Mouse (Mus musculus): ENCODE measurements at regions not wholly inside any gene's neighbourhood (a gene's known extent, or its start where the extent isn't known, plus 50 kb on each side); places are given as distances from the start of the nearest gene placed in this dataset.
A peak's percentile ranks its signal among the peaks of the same experiment; 100 is the strongest.
"Not testable (repeated sequence)": the region's sequence is repeated elsewhere in the genome, so short reads cannot be mapped to it uniquely, and the experiment has no call there.

DNA sequence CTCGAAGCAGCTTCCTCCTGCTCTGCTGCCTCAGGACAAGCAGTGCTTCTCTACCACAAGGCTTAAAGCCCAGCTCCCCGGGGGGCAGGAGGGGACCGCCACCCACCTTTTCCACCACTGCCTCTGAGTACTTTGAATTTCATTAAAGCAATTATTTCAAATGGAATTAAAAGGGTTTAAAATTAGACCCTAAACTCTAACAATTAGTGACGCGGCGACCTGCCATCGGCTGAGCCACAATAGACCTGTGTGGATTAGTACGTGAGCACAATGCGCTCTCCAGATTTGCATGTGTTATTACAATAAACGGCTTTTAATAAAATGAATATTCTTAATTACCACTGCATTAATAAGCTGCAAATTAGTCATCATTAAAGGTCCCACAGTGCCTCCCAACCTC lies 242.5 kb downstream of the 3100002H09Rik start:
- Histone ChIP-seq H3K4me3 (no peak overlapping the region), H3K27ac (no peak overlapping the region)
- intact Hi-C loops (cut with DNase I) = no loop called here
- DNase-seq = no peak
- no peak for TF ChIP-seq CTCF (IDR thresholded peaks at IDR 0.05)

DNA sequence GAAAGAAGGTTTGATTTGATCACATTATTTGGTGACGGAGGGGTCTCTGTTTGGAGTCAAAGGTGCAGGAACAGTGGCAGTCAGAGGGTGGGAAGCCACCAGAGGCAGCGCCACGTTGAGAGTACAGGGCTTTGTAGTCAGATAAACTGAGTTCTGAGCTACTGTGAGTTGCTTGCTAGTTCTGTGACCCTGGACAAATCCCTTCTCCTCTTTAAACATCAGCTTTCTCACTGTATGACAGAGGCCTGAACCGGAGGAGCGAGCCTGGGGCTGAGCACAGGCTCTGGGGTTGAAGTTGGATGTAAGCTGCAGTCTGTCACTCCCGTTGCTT lies 250.1 kb downstream of the 3100002H09Rik start:
- no peak for DNase-seq
- intact Hi-C loops (cut with DNase I) = no loop called here
- no peak overlapping the region for H3K4me3 ChIP-seq
- no peak for TF ChIP-seq CTCF (IDR thresholded peaks at IDR 0.05)
- no peak overlapping the region for H3K27ac ChIP-seq

DNA sequence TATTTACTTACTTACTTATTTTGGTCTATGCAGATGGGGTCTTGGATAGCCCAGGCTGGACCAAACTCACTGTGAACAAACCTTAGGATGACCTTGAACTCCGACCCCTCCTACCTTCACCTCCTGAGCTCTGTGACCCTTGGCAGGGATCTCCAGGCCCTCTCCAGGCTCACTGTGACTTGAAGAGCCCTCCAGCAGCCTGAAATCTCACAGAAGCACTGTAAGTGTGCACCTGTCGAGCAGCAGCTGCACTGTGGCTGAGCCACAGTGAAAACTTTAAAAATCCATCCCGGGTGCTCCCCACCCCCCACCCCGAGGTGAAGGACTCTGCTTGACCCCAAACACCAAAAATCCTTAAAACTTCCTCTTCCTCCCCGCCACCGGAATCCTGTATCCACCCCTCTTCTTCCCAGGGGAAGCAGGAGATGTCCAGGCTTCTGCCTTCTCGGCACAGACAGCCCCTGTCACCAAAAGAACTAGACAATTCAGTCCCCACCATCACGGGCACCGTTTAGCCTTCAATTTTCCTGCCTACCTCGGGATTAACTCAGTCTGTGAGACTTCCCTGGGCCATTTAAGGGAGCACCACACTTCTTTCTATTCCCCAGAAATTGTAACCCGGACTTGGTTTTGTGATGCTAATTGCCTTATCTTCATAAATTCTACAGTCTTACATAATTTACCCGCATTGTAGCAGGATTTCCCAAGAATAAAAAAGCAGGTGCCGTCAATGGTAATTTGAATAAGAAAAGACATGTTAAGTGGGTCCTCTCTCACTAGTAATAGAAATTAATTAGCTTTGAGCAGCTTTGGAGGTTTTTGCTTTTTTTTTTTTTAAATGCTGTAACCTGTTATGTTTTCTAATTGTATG lies 250.7 kb downstream of the 3100002H09Rik start:
- H3K4me3 ChIP-seq = no peak overlapping the region
- DNase-seq = no peak
- intact Hi-C loops (cut with DNase I) = no loop called here
- no peak for TF ChIP-seq CTCF (IDR thresholded peaks at IDR 0.05)
- no peak overlapping the region for H3K27ac ChIP-seq

DNA sequence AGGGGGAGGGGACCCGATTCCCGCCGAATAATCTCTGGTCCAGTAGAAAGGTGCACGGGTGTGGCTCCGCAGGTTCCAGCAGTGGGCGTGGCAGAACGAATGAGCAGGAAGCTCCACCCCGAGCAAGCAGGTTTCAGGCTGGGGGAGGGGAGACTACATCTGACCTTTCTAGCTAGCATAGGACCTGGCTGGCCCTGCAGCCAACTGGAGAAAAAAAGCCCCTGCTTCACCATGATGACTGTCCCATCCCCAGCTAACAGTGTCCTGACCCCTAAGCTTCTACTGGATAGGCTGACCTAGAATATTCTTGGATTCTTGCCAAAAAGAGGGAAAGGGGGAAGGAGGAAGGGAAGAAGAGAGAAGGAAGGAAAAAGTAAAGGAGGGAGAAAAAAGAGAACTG lies 252.1 kb downstream of the 3100002H09Rik start:
- intact Hi-C loops (cut with DNase I); H3K4me3 ChIP-seq; H3K27ac ChIP-seq; DNase-seq: not testable (repeated sequence)

DNA sequence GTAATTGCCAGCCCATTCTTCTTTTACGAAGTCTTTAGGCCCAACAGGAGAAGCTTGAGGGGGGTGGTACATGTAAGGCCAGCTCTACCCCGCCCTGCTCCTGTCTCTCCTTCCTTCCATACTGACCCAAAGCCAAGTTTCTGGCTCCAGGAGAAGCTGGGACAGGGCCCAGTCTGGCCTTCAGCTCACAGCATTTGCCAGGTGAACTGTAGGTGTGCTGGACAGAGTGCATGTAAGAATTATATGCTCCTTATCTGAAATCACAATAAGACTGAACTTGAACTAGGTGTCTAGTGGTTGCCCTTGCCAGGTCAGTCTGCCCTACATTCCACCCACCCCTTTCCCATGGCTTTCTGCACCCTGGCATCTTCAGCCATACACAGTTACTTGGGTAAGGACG lies 260.2 kb downstream of the 3100002H09Rik start:
- DNase-seq = no peak
- H3K4me3 ChIP-seq = no peak overlapping the region
- H3K27ac ChIP-seq = no peak overlapping the region
- intact Hi-C loops (cut with DNase I) = no loop called here
- no peak for TF ChIP-seq CTCF (IDR thresholded peaks at IDR 0.05)

DNA sequence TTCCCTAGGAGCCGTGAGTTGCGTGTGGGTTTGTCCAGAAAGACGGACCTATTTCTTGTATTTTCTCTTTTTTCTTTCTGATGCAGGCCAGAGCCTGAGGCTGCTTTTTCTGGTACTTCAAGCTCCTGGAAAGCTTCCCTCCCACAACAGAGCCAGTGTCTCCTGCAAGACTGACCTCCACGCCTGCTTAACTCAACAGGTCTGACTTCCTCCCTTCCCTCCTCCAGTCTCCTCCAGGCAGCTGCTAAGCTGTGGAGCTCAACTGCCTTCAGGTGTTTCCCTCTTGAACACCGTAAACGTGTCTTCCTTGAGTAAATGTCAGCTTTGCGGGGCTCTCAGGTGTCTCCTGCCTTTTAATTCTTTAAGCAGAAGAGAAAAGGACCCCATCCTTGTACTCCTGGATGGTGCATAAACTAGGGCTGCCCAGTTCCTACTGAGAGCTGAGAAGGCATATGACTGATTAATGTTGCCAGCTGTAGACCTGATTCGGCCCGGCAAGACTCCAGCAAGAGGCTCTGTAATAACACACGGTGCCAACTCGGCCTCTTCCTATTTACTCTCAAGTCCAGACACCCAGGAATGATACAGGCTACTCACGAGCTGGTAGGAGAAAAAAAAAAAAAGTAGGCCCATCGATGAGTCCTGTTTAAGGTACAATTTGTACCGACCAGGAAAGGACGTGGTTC lies 260.9 kb downstream of the 3100002H09Rik start:
- no peak for TF ChIP-seq CTCF (IDR thresholded peaks at IDR 0.05)
- intact Hi-C loops (cut with DNase I) = no loop called here

DNA sequence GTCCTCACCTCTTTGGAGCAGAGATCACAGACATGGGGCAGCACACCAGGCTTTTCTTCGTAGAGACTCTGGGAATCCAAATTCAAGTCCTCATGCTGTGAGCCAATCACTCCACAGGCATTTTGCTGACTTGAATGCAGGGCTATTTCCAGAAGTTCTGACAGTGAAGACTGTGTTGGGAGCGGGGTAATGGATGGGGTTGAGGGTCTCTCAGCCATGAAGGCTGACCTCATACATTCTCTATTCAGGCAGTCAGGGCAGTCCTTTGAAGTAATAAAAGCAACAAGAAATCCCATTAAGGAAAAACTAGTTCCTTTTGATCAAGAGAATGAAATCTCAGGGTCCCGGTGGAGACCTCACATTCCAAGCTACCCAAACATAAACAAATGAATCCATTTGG lies 261.5 kb downstream of the 3100002H09Rik start:
- intact Hi-C loops (cut with DNase I) = no loop called here
- Histone ChIP-seq H3K4me3 (no peak overlapping the region), H3K27ac (no peak overlapping the region)
- no peak for DNase-seq
- no peak for TF ChIP-seq CTCF (IDR thresholded peaks at IDR 0.05)

More for the DNA sequence above, 260.9 kb downstream of the 3100002H09Rik start:
- no peak for DNase-seq
- H3K4me3 ChIP-seq = no peak overlapping the region
- H3K27ac ChIP-seq = no peak overlapping the region

DNA sequence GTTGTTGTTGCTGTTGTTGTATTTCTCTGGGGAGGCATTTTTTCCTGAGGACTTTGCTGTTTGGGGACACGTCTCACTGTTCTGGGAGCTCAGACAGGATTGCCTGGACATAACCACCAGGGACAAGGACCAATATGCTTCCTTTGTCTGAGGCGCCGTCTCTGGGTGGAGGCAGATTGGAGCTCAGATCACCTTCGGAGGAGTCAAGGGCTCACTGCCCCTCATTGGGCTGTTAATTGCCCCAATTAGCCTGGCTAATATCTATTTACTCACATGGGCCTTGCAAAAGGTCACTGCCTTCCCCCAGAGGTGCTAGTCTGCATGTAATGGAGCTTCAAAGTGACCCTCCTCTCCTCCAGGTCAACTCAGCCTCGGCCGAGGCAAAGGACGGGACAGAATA lies 270.5 kb downstream of the 3100002H09Rik start:
- Histone ChIP-seq H3K27ac (no peak overlapping the region), H3K4me3 (no peak overlapping the region)
- intact Hi-C loops (cut with DNase I) = no loop called here
- TF ChIP-seq CTCF (IDR thresholded peaks at IDR 0.05) = no peak
- DNase-seq = no peak

DNA sequence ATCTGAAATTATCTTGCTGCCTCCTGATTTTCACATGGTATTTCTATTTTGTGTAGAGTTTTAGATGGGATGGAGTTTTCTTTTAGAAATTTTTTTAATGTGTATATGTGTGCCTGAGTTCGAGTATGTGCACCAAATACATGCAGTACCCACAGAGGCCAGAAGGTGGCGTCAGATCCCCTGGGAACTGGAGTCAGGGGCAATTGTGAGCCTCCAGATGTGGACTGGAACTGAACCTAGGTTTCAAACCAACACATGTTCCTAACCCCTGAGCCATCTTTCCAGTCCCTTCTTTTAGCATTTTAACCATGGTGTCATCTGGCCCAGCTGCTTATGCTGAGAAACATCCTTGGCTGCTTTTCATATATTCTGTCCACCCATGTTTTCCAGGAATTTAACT lies 274.9 kb downstream of the 3100002H09Rik start:
- no peak overlapping the region for H3K27ac ChIP-seq
- no peak overlapping the region for H3K4me3 ChIP-seq
- intact Hi-C loops (cut with DNase I) = no loop called here
- no peak for DNase-seq
- peak; percentile 21; the same call in 1 of the 2 replicates for TF ChIP-seq CTCF (IDR thresholded peaks at IDR 0.05)

DNA sequence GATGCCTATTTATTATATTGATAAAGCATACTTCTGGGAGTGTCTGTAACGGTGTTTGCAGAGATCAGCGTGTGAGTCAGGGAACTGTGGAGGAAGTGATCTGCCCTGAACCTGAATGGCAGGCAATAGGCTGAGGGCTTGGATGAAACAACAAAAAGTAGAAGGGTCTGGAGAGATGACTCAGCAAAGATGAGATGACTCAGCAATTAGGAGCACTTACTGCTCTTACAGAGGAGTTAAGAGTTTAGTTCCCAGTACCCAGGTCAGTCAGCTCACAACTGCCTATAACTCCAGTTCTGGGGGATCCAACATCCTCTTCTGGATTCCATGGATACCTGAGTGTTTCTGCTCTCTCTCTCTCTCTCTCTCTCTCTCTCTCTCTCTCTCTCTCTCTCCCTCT lies 277.6 kb downstream of the 3100002H09Rik start:
- no peak overlapping the region for H3K27ac ChIP-seq
- no peak for TF ChIP-seq CTCF (IDR thresholded peaks at IDR 0.05)
- intact Hi-C loops (cut with DNase I) = no loop called here

DNA sequence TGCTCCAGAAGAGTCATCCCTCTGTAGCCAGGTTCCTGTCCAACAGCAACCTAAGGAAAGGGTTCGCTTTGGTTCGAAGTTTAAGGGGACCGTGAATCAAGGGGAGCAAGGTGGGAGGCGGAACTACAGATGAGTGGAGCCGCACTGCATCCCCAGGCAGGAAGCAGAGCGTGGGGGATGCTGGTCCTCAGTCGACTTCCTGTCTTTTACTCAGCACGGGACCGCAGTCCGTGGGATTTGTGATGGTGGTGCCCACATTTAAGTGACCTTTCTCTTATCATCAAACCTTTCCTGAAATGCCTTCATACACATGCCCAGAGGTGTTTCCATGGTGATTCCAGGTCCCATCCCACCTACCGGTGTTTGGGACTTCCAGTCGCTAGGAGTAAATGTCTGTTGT lies 278.2 kb downstream of the 3100002H09Rik start:
- no peak overlapping the region for H3K4me3 ChIP-seq
- no peak overlapping the region for H3K27ac ChIP-seq
- intact Hi-C loops (cut with DNase I) = no loop called here
- DNase-seq = no peak
- TF ChIP-seq CTCF (IDR thresholded peaks at IDR 0.05) = no peak

More for the DNA sequence above, 277.6 kb downstream of the 3100002H09Rik start:
- no peak overlapping the region for H3K4me3 ChIP-seq
- DNase-seq = no peak

DNA sequence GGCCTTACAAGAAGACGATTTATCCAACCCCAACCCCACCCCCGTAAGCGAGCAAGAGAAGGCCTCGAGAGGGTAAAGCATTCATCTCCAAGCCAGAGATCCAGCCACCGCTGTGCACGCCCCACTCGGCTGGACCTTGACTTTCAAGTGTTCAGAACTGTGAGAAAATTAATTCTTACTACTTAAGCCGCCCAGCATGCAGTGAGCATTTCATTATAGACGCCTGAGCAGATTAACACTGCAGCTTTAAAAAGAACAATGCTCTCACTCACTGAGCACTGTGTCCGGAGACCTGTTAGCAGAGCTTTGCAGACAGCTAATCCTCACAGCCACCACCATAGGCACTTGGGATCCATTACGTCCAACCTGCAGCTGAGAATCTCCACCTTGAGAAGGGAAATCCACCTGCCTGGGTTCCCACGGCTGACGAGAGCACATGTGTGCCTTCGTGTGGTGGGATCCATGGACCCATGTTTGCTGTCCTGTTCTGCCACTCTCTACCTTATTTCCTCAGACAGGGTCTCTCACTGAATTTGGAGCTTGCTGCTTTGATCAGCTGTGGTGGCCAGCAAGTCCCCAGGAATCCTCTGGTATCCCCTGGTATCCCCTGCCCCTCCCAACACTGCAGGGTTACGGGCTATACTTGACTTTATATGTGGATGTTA lies 281.4 kb downstream of the 3100002H09Rik start:
- H3K27ac ChIP-seq = no peak overlapping the region
- intact Hi-C loops (cut with DNase I) = no loop called here
- TF ChIP-seq CTCF (IDR thresholded peaks at IDR 0.05) = no peak

DNA sequence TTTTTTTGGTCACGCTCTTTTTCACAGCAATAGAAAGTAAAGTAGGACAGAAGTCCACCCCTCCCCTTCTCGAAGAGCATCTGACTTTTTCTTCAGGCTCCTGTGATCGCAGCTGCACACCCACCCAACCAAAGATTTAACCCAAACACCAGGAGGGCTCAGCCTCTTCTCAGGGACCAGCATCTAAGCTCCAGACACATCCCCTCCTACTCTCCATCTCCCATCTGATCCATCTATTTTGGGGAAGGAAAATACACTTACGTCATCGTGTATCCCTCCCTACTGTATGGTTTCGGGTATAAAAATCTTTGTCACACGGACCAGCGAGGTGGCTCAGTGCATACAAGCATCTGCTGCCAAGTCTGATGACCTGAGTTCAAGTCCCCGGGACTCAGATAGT lies 284.3 kb downstream of the 3100002H09Rik start:
- intact Hi-C loops (cut with DNase I) = no loop called here
- no peak for DNase-seq
- Histone ChIP-seq H3K27ac (no peak overlapping the region), H3K4me3 (no peak overlapping the region)
- TF ChIP-seq CTCF (IDR thresholded peaks at IDR 0.05) = no peak

More for the DNA sequence above, 281.4 kb downstream of the 3100002H09Rik start:
- DNase-seq = no peak
- no peak overlapping the region for H3K4me3 ChIP-seq
